Mouse (Mus musculus) kidney, adult 2 months (tissue): ENCODE measurements around the gene Fam126a.

Source experiments
- CTCF ChIP-seq: fragments of 200-500 bp; conservative IDR thresholded peaks from 2 replicates; pipeline ENCODE4 v1.5.1; 2011; ENCODE audit warnings: low read depth, mild to moderate bottlenecking, control low read depth, low read length, moderate library complexity, mixed read lengths; ENCODE audit not compliant: insufficient read depth, insufficient read length
- POLR2A ChIP-seq: fragments of 200-500 bp; IDR thresholded peaks from one replicate; pipeline ENCODE4 v1.6.1; 2011; ENCODE audit warnings: low read depth, low read length, control low read depth

DNA sequence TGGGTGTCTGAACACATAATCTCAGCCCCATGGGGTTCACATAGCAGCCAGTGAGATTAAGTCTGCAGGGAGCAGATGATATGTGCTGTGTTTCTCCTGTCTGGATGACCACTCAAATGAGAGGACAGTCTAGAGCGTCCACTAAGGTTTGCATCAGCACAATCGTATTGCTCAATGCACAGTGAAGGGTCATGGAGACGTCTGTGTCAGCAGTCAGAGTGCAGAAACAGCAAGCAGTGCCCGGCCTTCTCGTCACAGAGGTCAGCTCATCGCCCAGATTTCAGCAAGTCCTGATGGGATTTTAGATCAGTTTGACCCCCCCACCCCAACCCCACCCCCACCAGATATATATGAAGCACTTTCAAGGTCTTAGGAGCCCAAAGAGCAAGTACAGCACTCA lies 38.5 kb upstream of the Fam126a start:
- no peak for TF ChIP-seq CTCF
- TF ChIP-seq POLR2A: no peak
